Mouse (Mus musculus) hindbrain, postnatal 0 days (tissue): ENCODE data around the gene Ube2v1. TPM values are rescaled to one million over a fixed set of nuclear protein-coding genes. Genes with fewer than 3 reads are reported as not detected.

Experiments used
- ATAC-seq: fragments of 200-750 bp; cut with Nextera tagmentation; 2 replicates; pipeline ENCODE4 v1.8.0; 2017; ENCODE audit warnings: mild to moderate bottlenecking, moderate TSS enrichment, moderate library complexity
- DNase-seq: peaks from one replicate; pipeline ENCODE4 v3.0.0-alpha.2; 2015; ENCODE audit warnings: low spot score
- H3K27ac ChIP-seq: fragments of 300-500 bp; sonication (generic); 2 replicates; pipeline ENCODE4 v1.5.1; 2014; ENCODE audit warnings: mild to moderate bottlenecking
- H3K27me3 ChIP-seq: fragments of 300-500 bp; sonication (generic); 2 replicates; pipeline ENCODE4 v1.6.1; 2014; ENCODE audit warnings: low read length, mixed read lengths; ENCODE audit not compliant: insufficient read depth
- H3K36me3 ChIP-seq: fragments of 300-500 bp; sonication (generic); 2 replicates; pipeline ENCODE4 v1.6.1; 2014; ENCODE audit warnings: low read length, mixed read lengths; ENCODE audit not compliant: insufficient read depth
- H3K4me1 ChIP-seq: fragments of 300-500 bp; sonication (generic); 2 replicates; pipeline ENCODE4 v1.6.1; 2014; ENCODE audit warnings: antibody characterized with exemption, low read length, mixed read lengths; ENCODE audit not compliant: insufficient read depth
- H3K4me2 ChIP-seq: fragments of 300-500 bp; sonication (generic); 2 replicates; pipeline ENCODE4 v1.6.1; 2014; ENCODE audit warnings: low read depth, mild to moderate bottlenecking, low read length, moderate library complexity, mixed read lengths
- H3K4me3 ChIP-seq: fragments of 300-500 bp; sonication (generic); 2 replicates; pipeline ENCODE4 v1.5.1; 2014; ENCODE audit warnings: low read length
- H3K9ac ChIP-seq: fragments of 300-500 bp; sonication (generic); replicated peaks from 2 replicates; pipeline ENCODE4 v1.6.1; 2014; ENCODE audit warnings: mild to moderate bottlenecking, low read length, moderate library complexity, mixed read lengths
- H3K9me3 ChIP-seq: fragments of 300-500 bp; sonication (generic); 2 replicates; pipeline ENCODE4 v1.6.1; 2016; ENCODE audit warnings: low read length, mixed read lengths
- CTCF ChIP-seq: IDR thresholded peaks from 2 replicates; pipeline ENCODE4 v1.5.1; 2016; ENCODE audit warnings: antibody characterized with exemption, control low read depth, low read depth
- WGBS: fragments of 180-500 bp; shearing (Covaris S2); extraction: QIAGEN DNeasy Blood & Tissue Kit; methylation state at CpG from one replicate; pipeline ENCODE4 v1.1.7; 2014; 5-methylcytosine and 5-hydroxymethylcytosine counted together
- polyA plus RNA-seq: library from polyadenylated mRNA; unstranded; fragments of >200 nt; fragmentation: Nextera tagmentation; extraction: Ambion mirVana; gene quantifications from 2 replicates; pipeline ENCODE4 v1.2.1, GENCODE M21; 2015
- total RNA-seq: library from RNA; depleted of rRNA; stranded (reverse); fragments of >200 nt; gene quantifications from 2 replicates; pipeline ENCODE4 v1.2.3, GENCODE M21; 2014

Ube2v1 gene
- total and polyA plus RNA-seq, 2 experiments from 2014 or later = 247 to 384 TPM

DNA sequence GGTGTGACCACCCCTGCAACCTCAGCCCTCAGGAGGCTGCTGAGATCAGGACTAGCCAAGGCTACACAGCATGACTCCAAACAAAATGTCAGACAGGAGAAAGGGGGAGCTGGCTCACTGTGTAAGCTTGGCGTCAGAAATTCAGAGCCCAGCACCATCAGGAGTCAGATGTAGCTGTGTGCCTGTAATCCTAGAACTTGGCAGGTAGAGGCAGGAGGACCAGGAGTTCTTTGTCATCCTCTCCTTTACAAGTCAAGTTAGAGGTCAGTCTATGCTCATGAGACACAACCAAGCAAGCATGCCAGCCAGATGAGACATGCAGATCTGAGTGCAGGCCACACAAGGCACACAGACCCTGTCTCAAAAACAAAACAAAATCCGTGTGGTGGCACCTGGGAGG, 6.2 kb downstream of the Ube2v1 start:
- Histone ChIP-seq H3K27me3 (no peaks in the 10 kb centered on the region), H3K27ac (no peak overlapping the region), H3K36me3 (no peaks in the 10 kb centered on the region; the same call in 1 of the 2 replicates), H3K9ac (no peak overlapping the region), H3K4me1 (peaks cover 16% of the 10 kb centered on the region), H3K4me3 (no peak overlapping the region), H3K9me3 (no peaks in the 10 kb centered on the region), H3K4me2 (no peak overlapping the region)
- WGBS = 30% methylated on average over 2 of the region's 2 CpGs
- ATAC-seq (no peak), DNase-seq (no peak)
- no peak for TF ChIP-seq CTCF

DNA sequence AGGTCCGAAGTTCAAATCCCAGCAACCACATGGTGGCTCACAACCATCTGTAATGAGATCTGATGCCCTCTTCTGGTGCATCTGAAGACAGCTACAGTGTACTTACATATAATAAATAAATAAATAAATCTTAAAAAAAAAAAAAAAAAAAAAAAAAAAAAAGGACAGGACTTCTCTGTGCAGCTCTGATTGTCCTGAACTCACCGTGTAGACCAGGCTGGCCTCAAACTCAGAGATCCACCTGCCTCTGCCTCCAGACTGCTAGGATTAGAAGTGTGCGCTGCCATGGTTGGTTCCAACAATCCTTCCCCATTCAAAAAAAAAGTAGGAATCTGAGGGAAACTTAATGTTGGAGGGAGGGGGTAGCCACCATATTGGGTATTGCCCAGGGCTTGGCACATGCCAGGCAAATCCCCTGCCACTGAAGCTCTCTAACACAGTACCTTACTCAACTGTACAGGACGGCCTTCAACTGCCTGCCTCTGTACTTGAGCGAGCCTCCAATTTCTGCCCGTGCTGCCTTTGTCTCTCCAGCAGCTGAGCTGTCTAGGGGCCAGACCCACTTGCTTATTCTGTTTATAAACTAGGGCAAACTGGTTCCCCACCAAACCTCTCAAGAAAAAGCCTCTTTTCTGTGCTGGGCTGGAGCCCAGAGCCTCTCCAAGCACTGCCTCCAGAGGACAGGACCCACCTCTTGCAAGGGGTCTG, 7.4 kb downstream of the Ube2v1 start:
- H3K4me3 ChIP-seq = no peak overlapping the region
- no peaks in the 10 kb centered on the region for H3K9me3 ChIP-seq
- no peaks in the 10 kb centered on the region for H3K27me3 ChIP-seq
- TF ChIP-seq CTCF = no peak
- no peak overlapping the region for H3K4me2 ChIP-seq
- peak overlapping the region; percentile 32; the same call in 1 of the 2 replicates for H3K27ac ChIP-seq
- no peak overlapping the region for H3K9ac ChIP-seq
- no peaks in the 10 kb centered on the region; the same call in 1 of the 2 replicates for H3K36me3 ChIP-seq
- whole genome bisulfite sequencing = 79% methylated on average over 6 of the region's 6 CpGs
- DNase-seq = no peak
- ATAC-seq = peak; percentile 48; the same call in 1 of the 2 replicates
- peaks cover 6% of the 10 kb centered on the region for H3K4me1 ChIP-seq

DNA sequence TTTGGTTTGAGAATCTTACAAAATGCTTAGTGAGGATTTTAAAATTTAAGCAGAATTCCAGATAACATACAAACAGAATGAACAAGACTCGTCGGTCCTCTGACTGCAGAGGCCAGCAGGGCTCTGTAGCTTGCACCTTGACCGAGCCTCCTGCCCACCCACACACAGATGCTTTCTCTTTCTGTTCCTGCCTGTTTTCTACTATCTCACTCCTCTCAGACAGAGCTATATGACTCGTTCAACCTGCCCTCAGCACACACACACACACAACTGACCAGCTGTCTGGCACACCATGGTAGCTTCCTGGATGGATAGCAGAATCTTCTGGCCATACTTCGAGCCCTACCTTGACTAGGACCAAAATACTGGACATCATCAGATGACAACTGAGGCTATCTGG, 8.9 kb downstream of the Ube2v1 start:
- no peaks in the 10 kb centered on the region for H3K4me1 ChIP-seq
- H3K9ac ChIP-seq = no peak overlapping the region
- ATAC-seq (no peak), DNase-seq (no peak)
- 83% methylated on average over 5 of the region's 5 CpGs for WGBS
- no peaks in the 10 kb centered on the region for H3K27me3 ChIP-seq
- no peak for TF ChIP-seq CTCF
- no peak overlapping the region for H3K27ac ChIP-seq
- H3K36me3 ChIP-seq = no peaks in the 10 kb centered on the region
- no peak overlapping the region for H3K4me3 ChIP-seq
- no peak overlapping the region for H3K4me2 ChIP-seq
- H3K9me3 ChIP-seq = no peaks in the 10 kb centered on the region

DNA sequence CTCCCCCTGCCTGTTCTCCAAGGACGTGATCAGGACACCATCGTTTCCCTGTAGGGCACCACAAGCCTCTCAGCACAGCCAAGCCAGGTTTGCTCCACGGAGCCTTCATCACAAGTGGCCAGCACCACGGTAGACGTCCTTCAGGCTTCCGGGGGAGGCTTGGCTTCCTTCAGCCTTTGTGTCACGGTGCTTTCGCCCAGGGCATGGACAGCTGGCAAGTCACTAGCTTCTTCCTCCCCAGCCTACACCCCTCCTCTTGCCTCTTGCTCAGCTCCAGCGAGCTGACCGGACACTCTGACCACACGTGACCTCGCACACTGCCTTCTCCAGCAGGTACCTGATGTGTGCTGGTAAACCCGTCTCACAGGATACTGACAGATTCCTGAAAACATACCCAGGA, 9.5 kb downstream of the Ube2v1 start:
- DNase-seq (no peak), ATAC-seq (no peak)
- Histone ChIP-seq H3K9me3 (no peaks in the 10 kb centered on the region), H3K27ac (0 out of 2 replicates have a peak overlapping the region, but pooled peaks have one; percentile 1), H3K36me3 (no peaks in the 10 kb centered on the region; the same call in 1 of the 2 replicates), H3K27me3 (no peaks in the 10 kb centered on the region), H3K9ac (no peak overlapping the region), H3K4me2 (no peak overlapping the region), H3K4me1 (no peaks in the 10 kb centered on the region), H3K4me3 (no peak overlapping the region)
- no peak for TF ChIP-seq CTCF
- 74% methylated on average over 13 of the region's 13 CpGs for WGBS

DNA sequence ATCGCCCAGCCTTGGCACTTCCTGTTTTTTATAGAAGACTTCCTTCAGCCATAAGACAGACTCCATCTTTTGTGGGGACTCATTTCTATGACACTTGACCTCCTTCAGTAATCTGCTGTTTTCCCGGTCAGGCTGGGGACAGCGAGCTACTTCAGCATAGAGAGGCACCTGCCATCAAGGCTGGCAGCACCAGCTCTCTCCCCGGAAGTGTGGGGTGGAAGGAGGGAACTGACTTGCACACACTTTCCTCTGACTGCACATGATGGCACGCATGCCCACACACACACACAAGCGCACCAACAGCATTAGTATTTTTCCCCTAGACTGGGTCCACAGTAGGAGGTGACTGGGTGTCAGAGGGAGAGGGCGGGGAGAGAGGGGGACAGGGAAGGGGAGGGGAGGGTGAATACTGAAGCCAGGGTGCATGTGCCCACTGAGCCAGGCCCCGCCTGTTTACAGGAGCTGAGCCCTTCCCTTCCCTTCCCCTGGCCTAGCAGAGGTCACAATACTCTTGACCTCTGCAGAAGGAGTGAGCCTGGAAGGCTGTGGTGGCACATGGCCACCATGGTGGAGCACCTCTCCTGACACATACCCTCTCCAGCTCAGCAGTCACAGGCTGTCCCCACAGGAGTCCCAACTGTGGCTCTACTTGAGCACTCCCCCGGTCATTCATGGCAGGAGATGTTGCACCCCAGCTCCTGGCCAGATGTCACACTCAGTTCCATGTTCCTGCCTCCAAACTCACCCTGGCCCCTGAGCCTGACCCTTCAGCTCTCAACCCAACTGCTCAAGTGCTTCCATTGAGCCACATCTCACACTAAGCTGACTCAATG, 10.4 kb downstream of the Ube2v1 start:
- Histone ChIP-seq H3K36me3 (peaks cover 9% of the 10 kb centered on the region; the same call in 1 of the 2 replicates), H3K4me2 (no peak overlapping the region), H3K4me3 (no peak overlapping the region), H3K27me3 (no peaks in the 10 kb centered on the region), H3K27ac (no peak overlapping the region), H3K4me1 (no peaks in the 10 kb centered on the region), H3K9me3 (no peaks in the 10 kb centered on the region), H3K9ac (no peak overlapping the region)
- DNase-seq (no peak), ATAC-seq (no peak)
- no peak for TF ChIP-seq CTCF
- 81% methylated on average over 9 of the region's 9 CpGs for WGBS

GRCm38 (mm10) chr2:167617472-167617871, 14.4 kb downstream of the Ube2v1 start:
- Histone ChIP-seq H3K36me3 (peaks cover 30% of the 10 kb centered on the region), H3K27me3 (no peaks in the 10 kb centered on the region), H3K9me3 (no peaks in the 10 kb centered on the region), H3K27ac (no peak overlapping the region), H3K4me3 (no peak overlapping the region), H3K4me1 (no peaks in the 10 kb centered on the region), H3K9ac (no peak overlapping the region), H3K4me2 (no peak overlapping the region)
- no peak for TF ChIP-seq CTCF
- DNase-seq (no peak), ATAC-seq (no peak)
- WGBS = 45% methylated on average over 4 of the region's 4 CpGs
